Comparison of ENCODE assay signal across 8 mouse cellular contexts in the genomic region with DNA sequence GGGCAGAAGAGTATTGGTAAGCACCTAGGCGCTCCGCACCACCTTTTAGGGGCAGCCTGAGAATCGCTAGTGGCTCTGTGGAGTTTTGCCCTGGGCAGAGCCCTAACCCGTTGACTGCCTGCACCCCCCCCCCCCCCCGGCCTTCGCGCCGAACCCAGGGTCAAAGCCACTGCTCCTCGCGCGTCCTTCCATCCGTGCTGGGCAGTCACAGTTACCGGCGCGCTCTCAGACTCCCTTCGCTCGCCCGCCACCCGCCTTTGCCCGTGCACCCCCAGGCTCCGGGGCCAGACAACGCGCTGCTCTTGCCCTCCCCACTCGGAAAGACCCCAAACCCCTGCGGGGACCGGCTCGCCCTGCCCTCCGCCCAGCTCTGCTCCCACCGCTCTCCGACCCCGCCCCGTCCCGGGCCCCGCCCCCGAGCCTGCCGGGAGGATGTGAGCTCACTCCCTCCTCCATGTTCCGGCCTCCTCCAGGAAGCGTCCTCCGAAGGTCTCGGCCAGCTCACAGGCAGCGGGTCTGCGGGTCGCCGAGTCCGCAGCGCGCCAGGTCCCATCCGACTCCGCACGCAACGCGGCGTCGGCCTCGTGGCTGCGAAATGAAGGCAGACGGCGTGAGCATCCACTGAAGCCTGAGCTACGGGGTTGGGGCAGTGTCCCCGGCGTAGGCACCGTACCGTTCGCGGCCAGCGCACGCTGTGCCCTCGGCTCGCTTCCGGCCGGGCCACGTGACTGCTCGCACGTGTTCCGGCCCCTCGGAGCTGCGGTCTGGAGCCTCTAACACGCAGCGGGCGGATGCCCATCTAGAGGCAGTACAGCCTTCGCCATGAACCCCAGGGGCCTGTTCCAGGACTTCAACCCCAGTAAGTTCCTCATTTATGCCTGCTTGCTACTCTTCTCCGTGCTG. TPM values are rescaled to one million over a fixed set of nuclear protein-coding genes. Genes with fewer than 3 reads are reported as not detected.
DNase-seq lines count a peak whose midpoint lies in the region; ATAC-seq and TF ChIP-seq lines count a peak whose summit lies in the region.

A gene (plus strand): TSS at position 472 of the 903 bp plus-strand sequence.

- DNase-seq in B cell, adult 2 months, result peak; percentile 89 to 91
- peak; percentile 90 for DNase-seq in liver
- peak; percentile 66 to 84 for DNase-seq in monocyte, adult 2 months (ENCODE audit: low read depth in 1 of 2, low spot score in 2 of 2)
- DNase-seq in spleen, postnatal 14 days (ENCODE audit: low spot score in 2 of 2), result peak; percentile 65 to 78

- peaks cover 28% of the 10 kb centered on the region for H3K36me3 ChIP-seq in embryonic facial prominence, embryonic 15.5 days
- H3K36me3 ChIP-seq in heart, embryonic 11.5 days (ENCODE audit: control insufficient read depth, insufficient read depth, low read length), result peaks cover 30% of the 10 kb centered on the region
- peaks cover 29% of the 10 kb centered on the region for H3K36me3 ChIP-seq in kidney, embryonic 16.5 days (ENCODE audit: insufficient read depth, low read length)

- WGBS in bone marrow, adult 2 months, result 1% methylated on average over 80 of the region's 82 CpGs
- WGBS in embryonic facial prominence, embryonic 15.5 days, result 2% methylated on average over 80 of the region's 82 CpGs
- 2% methylated on average over 82 of the region's 82 CpGs for WGBS in heart, embryonic 11.5 days (ENCODE audit: insufficient replicate concordance)
- 1% methylated on average over 69 of the region's 82 CpGs for WGBS in kidney, embryonic 16.5 days

- H3K9ac ChIP-seq in embryonic facial prominence, embryonic 15.5 days, result peak within 1 kb of the TSS; percentile 67
- H3K9ac ChIP-seq in heart, embryonic 11.5 days (ENCODE audit: low read depth, low read length), result peak within 1 kb of the TSS; percentile 87
- peak within 1 kb of the TSS; percentile 84 for H3K9ac ChIP-seq in kidney, embryonic 16.5 days (replicated peaks; ENCODE audit: low read length)

- H3K4me3 ChIP-seq in bone marrow, adult 2 months (replicated peaks; ENCODE audit: control insufficient read depth, low read depth, low read length), result peak within 1 kb of the TSS; percentile 84
- H3K4me3 ChIP-seq in embryonic facial prominence, embryonic 15.5 days (replicated peaks), result peak within 1 kb of the TSS; percentile 65
- H3K4me3 ChIP-seq in heart, embryonic 11.5 days (ENCODE audit: low read depth, low read length), result peak within 1 kb of the TSS; percentile 66
- peak within 1 kb of the TSS; percentile 71 for H3K4me3 ChIP-seq in kidney, embryonic 16.5 days (ENCODE audit: low read length)

- no peaks in the 10 kb centered on the region for H3K27me3 ChIP-seq in embryonic facial prominence, embryonic 15.5 days
- H3K27me3 ChIP-seq in heart, embryonic 11.5 days (ENCODE audit: control insufficient read depth, insufficient read depth, low read length), result no peaks in the 10 kb centered on the region
- H3K27me3 ChIP-seq in kidney, embryonic 16.5 days (ENCODE audit: insufficient read depth, low read length), result no peaks in the 10 kb centered on the region

- peak within 1 kb of the TSS; percentile 92 for H3K27ac ChIP-seq in bone marrow, adult 2 months (ENCODE audit: control insufficient read depth, insufficient read depth, low read depth, low read length, poor library complexity)
- H3K27ac ChIP-seq in embryonic facial prominence, embryonic 15.5 days (replicated peaks), result peak within 1 kb of the TSS; percentile 86
- peak within 1 kb of the TSS; percentile 80 for H3K27ac ChIP-seq in heart, embryonic 11.5 days (ENCODE audit: low read depth, low read length)
- H3K27ac ChIP-seq in kidney, embryonic 16.5 days (ENCODE audit: low read length), result peak within 1 kb of the TSS; percentile 85

- H3K4me2 ChIP-seq in embryonic facial prominence, embryonic 15.5 days (replicated peaks), result peak within 1 kb of the TSS; percentile 88
- H3K4me2 ChIP-seq in heart, embryonic 11.5 days, result peak within 1 kb of the TSS; percentile 91
- H3K4me2 ChIP-seq in kidney, embryonic 16.5 days (replicated peaks; ENCODE audit: low read depth, low read length), result peak within 1 kb of the TSS; percentile 87

- H3K4me1 ChIP-seq in bone marrow, adult 2 months (ENCODE audit: control insufficient read depth, insufficient read depth, low read length), result no peaks in the 10 kb centered on the region; the same call in 1 of the 2 replicates
- H3K4me1 ChIP-seq in embryonic facial prominence, embryonic 15.5 days, result peaks cover 22% of the 10 kb centered on the region
- peaks cover 17% of the 10 kb centered on the region for H3K4me1 ChIP-seq in heart, embryonic 11.5 days (ENCODE audit: control insufficient read depth, insufficient read depth, low read length)
- H3K4me1 ChIP-seq in kidney, embryonic 16.5 days (ENCODE audit: insufficient read depth, low read length), result peaks cover 21% of the 10 kb centered on the region

- ATAC-seq in embryonic facial prominence, embryonic 15.5 days (ENCODE audit: insufficient number of reproducible peaks, low FRiP score, low TSS enrichment, low read depth), result peak; percentile 95
- ATAC-seq in heart, embryonic 11.5 days (replicated peaks; ENCODE audit: insufficient number of reproducible peaks, low FRiP score, low TSS enrichment), result peak; percentile 95
- peak; percentile 96 for ATAC-seq in kidney, embryonic 16.5 days (ENCODE audit: low FRiP score, low TSS enrichment)

- TF ChIP-seq CTCF in bone marrow, adult 2 months (IDR thresholded peaks at IDR 0.05; ENCODE audit: control insufficient read depth, insufficient read depth, low read length), result no peak

- no peaks in the 10 kb centered on the region for H3K9me3 ChIP-seq in embryonic facial prominence, embryonic 15.5 days (replicated peaks)
- H3K9me3 ChIP-seq in heart, embryonic 11.5 days (replicated peaks; ENCODE audit: control insufficient read depth, low read length), result peaks cover 6% of the 10 kb centered on the region
- peaks cover 25% of the 10 kb centered on the region for H3K9me3 ChIP-seq in kidney, embryonic 16.5 days (ENCODE audit: low read length)

- TF ChIP-seq POLR2A in bone marrow, adult 2 months (IDR thresholded peaks at IDR 0.05; ENCODE audit: borderline replicate concordance, control insufficient read depth, low read depth, low read length), result peak; percentile 68; the same call in 1 of the 2 replicates

RNA-seq across cellular contexts. Expression of the gene that starts here (rescaled TPM):
- polyA plus RNA-seq in bone marrow, adult 2 months (2011; ENCODE audit: insufficient read depth, insufficient read length, low replicate concordance, missing spikeins), result 5.1 and 9.9 TPM in 2 replicates
- 23.3 and 23.5 TPM in 2 replicates for polyA plus RNA-seq in embryonic facial prominence, embryonic 15.5 days (2015; fragmentation: Nextera tagmentation; extraction: Ambion mirVana)
- polyA plus RNA-seq in heart, embryonic 11.5 days (2014; fragmentation: Nextera tagmentation; extraction: Ambion mirVana), result 23.1 and 25.8 TPM in 2 replicates
- polyA plus RNA-seq in kidney, embryonic 16.5 days (2015; fragmentation: Nextera tagmentation; extraction: Ambion mirVana), result 32.9 and 33.1 TPM in 2 replicates

Comparison
In these comparisons a context has a peak if more than half of its experiments do, and no peak if none do; other contexts are left out.
1. Peak in every context shown above with its lines: DNase-seq, ATAC-seq, H3K4me3 ChIP-seq and H3K27ac ChIP-seq.